Mouse (Mus musculus) left cerebral cortex, postnatal 4 days (tissue): ENCODE results near the gene C2cd4c. TPM values are rescaled to one million over a fixed set of nuclear protein-coding genes. Genes with fewer than 3 reads are reported as not detected.

Source experiments
- DNase-seq: peaks from one replicate; pipeline ENCODE4 v3.0.0-alpha.2; 2022
- intact Hi-C: fragments of 180-260 bp; cut with DNase I; formaldehyde crosslinking; loops from one replicate; pipeline ENCODE4 v1.15.1; 2025
- total RNA-seq, 2 experiments: library from RNA; stranded (reverse); gene quantifications; 2 replicates each; pipeline ENCODE4 v1.2.3; 2021

C2cd4c gene
- total RNA-seq, 2 experiments from 2014 or later, result 20.7 to 24.4 TPM

DNA sequence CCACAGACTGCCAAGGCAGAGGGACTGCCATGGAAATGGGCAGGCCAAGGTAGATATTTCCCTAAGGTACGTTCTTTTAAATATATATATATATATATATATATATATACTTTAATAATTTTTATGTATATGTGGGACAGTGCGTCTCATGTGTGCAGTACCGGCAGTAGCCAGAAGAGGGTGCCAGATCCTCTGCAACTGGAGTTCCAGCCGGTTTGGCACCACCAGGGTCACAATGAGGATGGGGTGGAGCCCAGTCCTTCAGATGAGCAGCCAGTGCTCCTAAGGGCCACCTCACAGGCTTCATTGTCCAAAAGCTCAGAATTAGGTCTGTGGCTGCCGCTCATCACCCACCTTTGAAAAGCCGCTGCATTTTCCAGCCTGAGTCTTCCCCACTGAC, 33.0 kb downstream of the C2cd4c start:
- intact Hi-C loops, result no loop called here
- DNase-seq, result peak; percentile 84

DNA sequence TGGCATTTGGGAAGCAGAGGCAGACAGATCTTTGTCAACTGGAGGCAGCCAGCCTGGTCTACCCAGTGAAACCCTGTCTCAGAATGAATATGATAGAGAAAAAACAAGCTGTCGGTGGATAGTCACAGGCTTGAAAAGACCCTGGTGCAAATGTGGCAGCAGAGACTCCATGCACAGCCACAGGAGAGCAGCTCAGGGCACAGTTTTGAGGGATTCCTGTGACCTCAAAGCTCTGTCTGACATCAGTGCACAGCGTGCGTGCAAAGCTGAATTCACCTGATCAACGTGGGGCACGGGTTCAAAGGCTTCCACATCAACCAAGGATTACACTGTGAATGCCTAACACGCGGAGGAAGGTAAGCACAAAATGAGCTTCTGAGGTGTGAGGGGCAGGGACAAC, 33.5 kb downstream of the C2cd4c start:
- intact Hi-C loops, result no loop called here

DNA sequence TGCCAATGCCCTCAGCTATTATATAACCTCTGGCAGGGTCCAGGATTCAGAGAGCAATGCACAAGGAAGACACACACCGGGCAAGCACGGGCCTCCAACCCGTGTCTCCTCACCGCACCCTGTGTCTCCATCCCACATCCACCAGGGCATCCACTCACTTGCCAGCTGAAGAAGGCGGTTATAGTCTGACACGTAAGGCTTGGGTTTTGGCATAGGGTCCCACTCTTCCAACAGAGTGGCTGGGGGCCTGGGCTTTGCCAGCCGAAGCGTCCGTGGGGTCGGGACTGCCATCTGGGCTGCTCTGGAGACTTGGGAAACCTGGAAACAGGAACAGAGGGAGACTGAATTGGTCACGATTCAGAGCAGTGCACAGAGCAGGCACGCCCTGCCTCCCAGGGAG, 34.0 kb downstream of the C2cd4c start:
- DNase-seq, result peak; percentile 47
- intact Hi-C loops, result no loop called here

More for the DNA sequence above, 33.5 kb downstream of the C2cd4c start:
- no peak for DNase-seq

DNA sequence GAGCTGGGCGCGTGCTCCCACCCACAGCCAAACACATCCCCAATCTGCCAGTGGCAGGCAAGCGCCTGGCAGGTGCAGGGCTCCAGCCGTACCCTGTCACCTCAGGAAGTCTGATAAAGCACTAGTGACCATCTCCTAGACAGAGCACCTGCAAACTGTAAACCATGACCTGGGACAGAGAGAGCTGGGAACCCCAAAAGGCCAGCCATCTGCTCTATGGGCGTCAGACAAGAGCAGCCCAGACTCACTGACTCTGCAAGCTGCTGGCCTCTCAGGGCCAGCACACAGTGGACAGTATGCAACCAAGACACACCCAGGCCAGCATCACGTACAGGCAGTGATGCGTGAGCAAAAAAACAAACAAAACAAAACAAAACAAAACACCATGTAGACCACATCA, 34.9 kb downstream of the C2cd4c start:
- DNase-seq, result no peak
- intact Hi-C loops, result no loop called here

DNA sequence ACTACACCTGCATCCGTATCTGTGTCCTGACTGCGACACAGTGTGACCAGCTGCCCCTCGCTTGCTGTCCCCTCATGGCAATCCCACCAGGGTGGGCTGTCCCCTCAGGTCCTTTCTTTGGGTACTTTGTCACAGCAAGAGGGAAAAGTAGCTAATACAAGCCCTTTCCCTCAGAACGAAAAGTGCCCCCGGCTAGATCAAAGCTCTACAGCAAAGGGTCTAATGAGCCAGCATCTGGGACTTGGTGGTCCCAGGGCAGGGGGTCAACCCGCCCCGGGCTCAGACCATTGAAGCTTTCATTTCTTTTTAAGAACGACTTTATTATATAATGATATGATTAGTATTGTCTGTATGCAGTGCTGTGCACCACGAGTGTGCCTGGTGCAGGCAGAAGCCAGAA, 35.5 kb downstream of the C2cd4c start:
- no peak for DNase-seq
- intact Hi-C loops, result no loop called here

DNA sequence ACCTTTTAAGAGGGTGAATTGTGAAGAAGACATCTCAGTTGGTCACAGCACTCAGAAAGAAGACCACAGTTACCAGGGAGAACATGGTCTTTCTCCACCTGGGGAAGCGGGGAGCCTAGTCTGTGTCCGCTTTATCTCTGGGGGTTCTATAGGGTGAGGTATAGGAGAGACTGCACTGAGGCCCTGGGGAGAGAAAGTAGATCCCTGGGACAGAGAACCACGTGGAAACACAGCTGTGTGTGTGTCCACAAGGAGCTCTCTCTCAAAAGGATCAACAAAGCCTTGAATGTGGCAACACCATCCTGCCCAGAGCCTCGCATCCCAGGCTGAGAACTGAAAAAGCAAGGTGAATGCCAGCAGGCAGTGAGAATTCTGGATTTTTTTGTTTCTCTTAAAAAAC, 36.4 kb downstream of the C2cd4c start:
- intact Hi-C loops, result no loop called here
- no peak for DNase-seq

- intact Hi-C loops, result no loop called here
- DNase-seq, result no peak
These were observed 38.1 kb downstream of the C2cd4c start for GRCm38 (mm10) chr10:79575754-79576153.

- intact Hi-C loops, result no loop called here
These were observed 39.0 kb downstream of the C2cd4c start for GRCm38 (mm10) chr10:79574796-79575195.

GRCm38 (mm10) chr10:79574350-79574749, 39.5 kb downstream of the C2cd4c start:
- DNase-seq, result no peak
- intact Hi-C loops, result no loop called here

More at GRCm38 (mm10) chr10:79574796-79575195, 39.0 kb downstream of the C2cd4c start:
- DNase-seq, result no peak

GRCm38 (mm10) chr10:79573611-79574010, 40.2 kb downstream of the C2cd4c start:
- intact Hi-C loops, result no loop called here
- DNase-seq, result no peak

GRCm38 (mm10) chr10:79571314-79571713, 42.5 kb downstream of the C2cd4c start:
- no peak for DNase-seq
- intact Hi-C loops, result no loop called here

DNA sequence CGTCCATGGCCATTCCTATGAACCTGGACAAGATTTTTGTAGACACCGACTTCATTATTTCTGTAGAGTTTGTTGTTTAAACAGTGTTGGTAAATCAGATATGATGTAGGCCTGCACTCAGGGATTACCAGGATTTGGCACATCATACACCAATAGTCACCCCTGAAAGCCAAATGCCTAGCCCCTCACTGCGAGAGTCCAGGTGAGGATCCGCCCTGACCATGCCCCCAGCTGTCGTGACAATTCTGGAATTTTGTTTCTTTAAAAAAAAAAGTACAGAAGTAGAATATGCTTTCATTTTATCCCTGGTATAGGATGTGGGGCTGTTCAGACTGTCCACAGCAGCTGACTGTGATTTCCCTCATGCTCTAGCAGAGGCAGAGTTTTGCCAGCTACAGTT, 43.9 kb downstream of the C2cd4c start:
- intact Hi-C loops, result no loop called here
- no peak for DNase-seq

GRCm38 (mm10) chr10:79559716-79560115, 54.1 kb downstream of the C2cd4c start:
- no peak for DNase-seq
- intact Hi-C loops, result no loop called here

- DNase-seq, result no peak
- intact Hi-C loops, result no loop called here
These were observed 56.3 kb downstream of the C2cd4c start for GRCm38 (mm10) chr10:79557496-79557895.

GRCm38 (mm10) chr10:79556951-79557350, 56.9 kb downstream of the C2cd4c start:
- no peak for DNase-seq
- intact Hi-C loops, result no loop called here

Other genes with a start within 250 kb of the C2cd4c start
- gene Vmn2r83, start 145.3 kb downstream of the C2cd4c start, total RNA-seq, result not detected
- 1 to 10 TPM; 7.9 to 9.4 TPM for gene Plpp2, start 80.2 kb downstream of the C2cd4c start, total RNA-seq
- gene Mier2, start 58.8 kb downstream of the C2cd4c start, total RNA-seq, result 10 to 100 TPM; 51.2 to 56.5 TPM
- not detected for gene Theg, start 26.7 kb downstream of the C2cd4c start, total RNA-seq
- gene Shc2, start 23.9 kb upstream of the C2cd4c start, total RNA-seq, result 10 to 100 TPM; 46.0 to 49.8 TPM
- gene Odf3l2, start 31.7 kb upstream of the C2cd4c start, total RNA-seq, result under 1 TPM; 0.38 to 0.40 TPM
- under 1 TPM; 0.72 to 0.84 TPM for gene Madcam1, start 50.5 kb upstream of the C2cd4c start, total RNA-seq
- gene Tpgs1, start 55.3 kb upstream of the C2cd4c start, total RNA-seq, result 10 to 100 TPM; 57.0 to 59.9 TPM
- gene Cdc34, start 68.2 kb upstream of the C2cd4c start, total RNA-seq, result 10 to 100 TPM; 59.6 to 61.5 TPM
- gene Gzmm, start 75.0 kb upstream of the C2cd4c start, total RNA-seq, result 1 to 10 TPM; 2.6 to 3.3 TPM
- 100 to 1,000 TPM; 486 to 495 TPM for gene Bsg, start 90.5 kb upstream of the C2cd4c start, total RNA-seq
- 10 to 100 TPM; 47.4 to 53.8 TPM for gene Hcn2, start 102.6 kb upstream of the C2cd4c start, total RNA-seq
- 10 to 100 TPM; 44.8 to 51.8 TPM for gene Polrmt, start 132.6 kb upstream of the C2cd4c start, total RNA-seq
- gene Fgf22, start 141.1 kb upstream of the C2cd4c start, total RNA-seq, result 1 to 10 TPM; 1.3 to 1.7 TPM
- 10 to 100 TPM; 85.0 to 95.3 TPM for gene Rnf126, start 152.9 kb upstream of the C2cd4c start, total RNA-seq
- 1 to 10 TPM; 2.5 to 3.2 TPM for gene Fstl3, start 163.2 kb upstream of the C2cd4c start, total RNA-seq
- under 1 TPM in 1 of 2 experiments, not detected in 1; 0.52 TPM for gene Prss57, start 176.9 kb upstream of the C2cd4c start, total RNA-seq
- 100 to 1,000 TPM; 404 to 409 TPM for gene Palm, start 179.5 kb upstream of the C2cd4c start, total RNA-seq
- under 1 TPM; 0.46 to 0.76 TPM for gene Misp, start 207.0 kb upstream of the C2cd4c start, total RNA-seq
- 10 to 100 TPM; 91.7 to 92.7 TPM for gene Ptbp1, start 240.4 kb upstream of the C2cd4c start, total RNA-seq